Mouse (Mus musculus): ENCODE measurements around the gene Insrr.

GRCm38 (mm10) chr3:87769506-87769905 lies 27.2 kb upstream of the Insrr start:
- TF ChIP-seq EP300 (IDR thresholded peaks at IDR 0.05; ENCODE audit: low read depth) (no peak), CTCF (IDR thresholded peaks at IDR 0.05; ENCODE audit: low read depth) (no peak)
